Mouse (Mus musculus): ENCODE measurements around the gene Fermt2.

GRCm38 (mm10) chr14:45544026-45544425 lies 14.1 kb upstream of the Fermt2 start:
- TF ChIP-seq POLR2A (IDR thresholded peaks at IDR 0.05; ENCODE audit: borderline replicate concordance, extremely low read depth, insufficient read depth, insufficient read length, poor library complexity, severe bottlenecking) (no peak), CTCF (IDR thresholded peaks at IDR 0.05; ENCODE audit: borderline replicate concordance, extremely low read depth, insufficient read depth, insufficient read length) (no peak)

Measured in brain, embryonic 14.5 days (tissue).